Mouse (Mus musculus) C2C12 (cell line): Measurements from ENCODE around the gene Cct6b. TPM values are rescaled to one million over a fixed set of nuclear protein-coding genes. Genes with fewer than 3 reads are reported as not detected.

Source experiments
- H3K27me3 ChIP-seq: one replicate; pipeline ENCODE4 v1.6.1; 2011; ENCODE audit not compliant: control insufficient read depth, insufficient read depth, insufficient read length
- H3K36me3 ChIP-seq: one replicate; pipeline ENCODE4 v1.6.1; 2011; ENCODE audit not compliant: control insufficient read depth, insufficient read depth
- H3K4me3 ChIP-seq: one replicate; pipeline ENCODE4 v1.5.1; 2011; ENCODE audit warnings: mild to moderate bottlenecking, control low read depth; ENCODE audit not compliant: poor library complexity, insufficient read depth, severe bottlenecking
- H3K79me2 ChIP-seq: one replicate; pipeline ENCODE4 v1.6.1; 2011; ENCODE audit not compliant: control insufficient read depth, insufficient read depth
- H3K79me3 ChIP-seq: one replicate; pipeline ENCODE4 v1.6.1; 2011; ENCODE audit warnings: low read depth, control low read depth
- H3ac ChIP-seq: one replicate; pipeline ENCODE3; 2011; ENCODE audit warnings: low read depth; ENCODE audit not compliant: control insufficient read depth, insufficient read length
- CEBPB ChIP-seq: IDR thresholded peaks from one replicate; pipeline ENCODE4 v1.6.1; 2011; ENCODE audit warnings: low read depth, mild to moderate bottlenecking, control low read depth, moderate library complexity
- CTCF ChIP-seq: IDR thresholded peaks from one replicate; pipeline ENCODE4 v1.5.1; 2011; ENCODE audit not compliant: control insufficient read depth, insufficient read depth, insufficient read length
- FOSL1 ChIP-seq: IDR thresholded peaks from one replicate; pipeline ENCODE4 v1.8.0; 2011; ENCODE audit warnings: mild to moderate bottlenecking, low read length; ENCODE audit not compliant: poor library complexity, insufficient read depth, severe bottlenecking
- MAX ChIP-seq: IDR thresholded peaks from one replicate; pipeline ENCODE4 v1.6.1; 2011; ENCODE audit warnings: mild to moderate bottlenecking, control low read depth
- MYOD1 ChIP-seq: IDR thresholded peaks from one replicate; pipeline ENCODE4 v1.6.1; 2011; ENCODE audit warnings: low read depth; ENCODE audit not compliant: control insufficient read depth, insufficient read length
- MYOG ChIP-seq: IDR thresholded peaks from one replicate; pipeline ENCODE4 v1.6.1; 2011; ENCODE audit not compliant: control insufficient read depth, insufficient read length; ENCODE audit errors: extremely low read depth
- USF1 ChIP-seq: IDR thresholded peaks from one replicate; pipeline ENCODE4 v1.6.1; 2011; ENCODE audit warnings: low read depth, mild to moderate bottlenecking, control low read depth, moderate library complexity
- polyA plus RNA-seq: library from polyadenylated mRNA; unstranded; fragments of >200 nt; fragmentation: generic; extraction: Trizol; gene quantifications from one replicate; pipeline ENCODE4 v1.2.1, GENCODE M21; 2012; ENCODE audit warnings: missing spikeins

Gene Cct6b
- polyA plus RNA-seq, 1 experiment: 0.08 TPM

GRCm38 (mm10) chr11:82734227-82734626 lies 29.9 kb downstream of the Cct6b start:
- H3K79me3 ChIP-seq: no peaks in the 10 kb centered on the region
- peaks cover 9% of the 10 kb centered on the region for H3K27me3 ChIP-seq
- TF ChIP-seq CTCF (no peak), FOSL1 (no peak), MAX (no peak), MYOG (no peak), MYOD1 (no peak), CEBPB (no peak), USF1 (no peak)
- no peaks in the 10 kb centered on the region for H3K79me2 ChIP-seq
- no peaks in the 10 kb centered on the region for H3K36me3 ChIP-seq
- H3ac ChIP-seq: no peak overlapping the region
- no peak overlapping the region for H3K4me3 ChIP-seq

- Histone ChIP-seq H3K4me3 (no peak overlapping the region), H3K27me3 (no peaks in the 10 kb centered on the region), H3ac (no peak overlapping the region), H3K79me2 (no peaks in the 10 kb centered on the region), H3K79me3 (no peaks in the 10 kb centered on the region), H3K36me3 (no peaks in the 10 kb centered on the region)
- TF ChIP-seq MAX: no peak
- no peak for TF ChIP-seq FOSL1
- no peak for TF ChIP-seq CEBPB
- no peak for TF ChIP-seq MYOG
Measured at GRCm38 (mm10) chr11:82726862-82727261, 37.3 kb downstream of the Cct6b start.

- Histone ChIP-seq H3ac (no peak overlapping the region), H3K27me3 (no peaks in the 10 kb centered on the region), H3K79me3 (no peaks in the 10 kb centered on the region), H3K4me3 (no peak overlapping the region), H3K79me2 (no peaks in the 10 kb centered on the region), H3K36me3 (no peaks in the 10 kb centered on the region)
- TF ChIP-seq USF1: no peak
- no peak for TF ChIP-seq MAX
- TF ChIP-seq CEBPB: no peak
- TF ChIP-seq MYOD1: no peak
- TF ChIP-seq CTCF: no peak
- TF ChIP-seq MYOG: no peak
- TF ChIP-seq FOSL1: no peak
Measured at GRCm38 (mm10) chr11:82719294-82719693, 44.8 kb downstream of the Cct6b start.

- Histone ChIP-seq H3K36me3 (no peaks in the 10 kb centered on the region), H3K27me3 (peaks cover under 1% of the 10 kb centered on the region), H3K79me3 (no peaks in the 10 kb centered on the region), H3K4me3 (no peak overlapping the region), H3K79me2 (no peaks in the 10 kb centered on the region), H3ac (no peak overlapping the region)
- TF ChIP-seq MYOD1 (no peak), CEBPB (no peak), CTCF (no peak), FOSL1 (no peak), USF1 (no peak), MYOG (no peak), MAX (no peak)
Measured at GRCm38 (mm10) chr11:82712681-82713080, 51.4 kb downstream of the Cct6b start.

GRCm38 (mm10) chr11:82708934-82709333 lies 55.2 kb downstream of the Cct6b start:
- no peaks in the 10 kb centered on the region for H3K79me3 ChIP-seq
- no peak overlapping the region for H3ac ChIP-seq
- H3K4me3 ChIP-seq: no peak overlapping the region
- H3K79me2 ChIP-seq: no peaks in the 10 kb centered on the region
- H3K36me3 ChIP-seq: no peaks in the 10 kb centered on the region
- H3K27me3 ChIP-seq: peaks cover 21% of the 10 kb centered on the region
- TF ChIP-seq MYOG (no peak), MAX (no peak), FOSL1 (no peak), CEBPB (no peak), USF1 (no peak), CTCF (no peak)

- H3ac ChIP-seq: no peak overlapping the region
- no peak overlapping the region for H3K4me3 ChIP-seq
- peaks cover 53% of the 10 kb centered on the region for H3K27me3 ChIP-seq
- no peaks in the 10 kb centered on the region for H3K36me3 ChIP-seq
- no peak for TF ChIP-seq FOSL1
- TF ChIP-seq MYOD1: no peak
- no peak for TF ChIP-seq MAX
- no peak for TF ChIP-seq USF1
- TF ChIP-seq CEBPB: no peak
- TF ChIP-seq MYOG: no peak
- no peak for TF ChIP-seq CTCF
- H3K79me2 ChIP-seq: no peaks in the 10 kb centered on the region
- H3K79me3 ChIP-seq: no peaks in the 10 kb centered on the region
Measured at GRCm38 (mm10) chr11:82705082-82705481, 59.0 kb downstream of the Cct6b start.
